Mouse (Mus musculus) testis, adult 2 months (tissue): ENCODE data around the gene Tecpr2. TPM values are rescaled to one million over a fixed set of nuclear protein-coding genes. Genes with fewer than 3 reads are reported as not detected.

ENCODE experiments used
- H3K27ac ChIP-seq: fragments of 200-500 bp; 2 replicates; pipeline ENCODE4 v1.5.1; 2012; ENCODE audit warnings: low read depth, low read length; ENCODE audit not compliant: control insufficient read depth, insufficient read depth
- H3K27me3 ChIP-seq: fragments of 200-500 bp; 2 replicates; pipeline ENCODE4 v1.6.1; 2012; ENCODE audit warnings: mild to moderate bottlenecking, low read length, moderate library complexity; ENCODE audit not compliant: control insufficient read depth, insufficient read depth
- H3K36me3 ChIP-seq: fragments of 200-500 bp; 2 replicates; pipeline ENCODE4 v1.6.1; 2012; ENCODE audit warnings: mild to moderate bottlenecking, low read length; ENCODE audit not compliant: control insufficient read depth, insufficient read depth
- H3K4me1 ChIP-seq: fragments of 200-500 bp; 2 replicates; pipeline ENCODE4 v1.6.1; 2012; ENCODE audit warnings: low read length; ENCODE audit not compliant: control insufficient read depth, insufficient read depth
- H3K4me3 ChIP-seq: fragments of 200-500 bp; 2 replicates; pipeline ENCODE4 v1.5.1; 2012; ENCODE audit warnings: low read depth, mild to moderate bottlenecking, low read length, moderate library complexity, mixed read lengths; ENCODE audit not compliant: control insufficient read depth
- CTCF ChIP-seq: fragments of 200-500 bp; IDR thresholded peaks from 2 replicates; pipeline ENCODE4 v1.5.1; 2012; ENCODE audit warnings: low read depth, mild to moderate bottlenecking, inconsistent platforms, low read length, moderate library complexity; ENCODE audit not compliant: control insufficient read depth, insufficient read depth, insufficient replicate concordance
- POLR2A ChIP-seq: fragments of 200-500 bp; IDR thresholded peaks from 2 replicates; pipeline ENCODE4 v1.6.1; 2012; ENCODE audit warnings: low read depth, mild to moderate bottlenecking, inconsistent platforms, low read length, moderate library complexity; ENCODE audit not compliant: control insufficient read depth
- polyA plus RNA-seq: library from polyadenylated mRNA; depleted of rRNA; stranded (reverse); fragments of >200 nt; gene quantifications from 2 replicates; pipeline ENCODE4 v1.2.3, GENCODE M21; 2012

Gene Tecpr2
- polyA plus RNA-seq, 1 experiment: 7.1 TPM

DNA sequence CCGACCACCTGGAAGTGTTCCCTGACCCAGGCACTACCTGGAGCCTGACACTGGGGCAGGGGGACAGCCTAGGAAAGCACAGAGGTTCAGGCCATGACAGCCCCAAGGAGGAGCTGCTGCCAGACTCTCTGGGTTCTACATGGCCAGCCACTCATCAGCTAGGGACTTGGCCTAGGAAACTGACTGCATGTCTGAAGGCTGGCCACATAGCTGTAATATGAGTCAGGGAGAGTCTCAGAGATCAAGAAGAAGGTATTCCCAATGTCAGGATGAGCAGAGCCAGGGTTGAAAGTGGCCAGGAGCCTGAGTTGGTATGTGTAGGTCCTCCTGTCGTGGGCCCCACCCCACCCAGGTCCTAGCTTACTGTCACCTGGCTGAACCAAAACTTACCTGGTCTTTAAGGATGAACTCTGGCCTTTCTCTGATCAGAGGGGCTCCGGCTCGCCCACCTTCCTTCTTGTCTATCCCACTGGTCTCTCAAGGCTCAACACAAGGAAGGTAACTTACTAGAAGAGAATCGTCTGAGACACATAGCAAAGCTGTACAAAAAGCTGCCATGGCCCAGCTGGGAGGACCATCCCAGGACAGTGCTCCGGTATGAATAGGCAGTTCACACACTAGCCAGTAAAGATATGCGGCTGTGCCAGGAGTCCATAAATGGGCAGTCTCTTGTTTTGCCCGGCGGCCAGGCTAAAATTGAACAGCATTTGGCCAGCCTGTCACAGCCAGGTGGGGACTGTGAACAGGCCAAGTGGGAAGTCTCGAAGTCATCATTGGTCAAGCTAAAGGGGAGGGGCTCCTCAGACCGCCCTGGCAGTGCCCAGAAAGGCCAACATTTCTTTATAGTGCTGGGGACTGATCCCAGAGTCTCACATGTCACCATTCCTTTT, 97.7 kb downstream of the Tecpr2 start:
- no peaks in the 10 kb centered on the region for H3K36me3 ChIP-seq
- no peak overlapping the region for H3K27ac ChIP-seq
- TF ChIP-seq CTCF (no peak), POLR2A (no peak)
- no peaks in the 10 kb centered on the region; the same call in 1 of the 2 replicates for H3K27me3 ChIP-seq
- peaks cover 4% of the 10 kb centered on the region for H3K4me1 ChIP-seq
- H3K4me3 ChIP-seq: peak overlapping the region; percentile 54

DNA sequence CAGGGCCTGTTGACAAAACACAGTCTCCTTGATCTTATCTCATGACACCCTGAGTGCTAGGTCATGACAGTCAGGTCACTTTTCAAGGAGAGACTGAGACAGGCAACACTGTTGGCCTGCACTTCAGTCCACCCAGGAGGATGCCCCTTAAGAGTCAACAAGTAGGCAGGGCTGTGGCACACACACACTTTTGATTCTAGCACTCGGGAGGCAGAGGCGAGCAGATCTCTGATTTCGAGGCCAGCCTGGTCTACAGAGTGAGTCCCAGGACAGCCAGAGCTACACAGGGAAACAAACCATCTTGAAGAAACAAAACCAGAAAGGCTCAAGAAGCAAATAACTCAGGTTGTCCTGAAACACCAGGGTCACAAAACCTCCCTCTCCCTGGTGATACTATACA, 100.3 kb downstream of the Tecpr2 start:
- TF ChIP-seq CTCF: no peak
- no peak for TF ChIP-seq POLR2A

DNA sequence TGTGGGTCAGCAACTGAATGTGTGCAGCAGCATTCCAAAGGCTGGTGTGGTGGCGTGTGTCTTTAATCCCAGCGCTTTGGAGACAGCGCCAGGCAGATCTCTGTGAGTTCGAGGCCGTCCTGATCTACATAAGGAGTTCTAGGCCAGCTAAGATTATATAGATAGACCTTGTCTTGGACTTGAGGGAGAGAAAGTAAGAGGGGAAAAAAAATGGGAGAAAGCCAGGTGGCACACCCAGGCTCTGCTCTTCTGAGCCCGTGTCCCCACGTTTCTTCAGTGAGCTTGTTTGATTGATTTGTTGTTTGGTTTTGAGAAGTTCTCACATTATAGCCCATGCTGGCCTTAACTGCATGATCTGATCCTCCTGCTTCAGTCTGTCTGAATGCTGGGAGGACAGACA, 101.4 kb downstream of the Tecpr2 start:
- H3K27me3 ChIP-seq: no peaks in the 10 kb centered on the region; the same call in 1 of the 2 replicates
- no peaks in the 10 kb centered on the region for H3K36me3 ChIP-seq
- H3K4me3 ChIP-seq: no peak overlapping the region
- peaks cover 14% of the 10 kb centered on the region for H3K4me1 ChIP-seq
- no peak for TF ChIP-seq CTCF
- no peak for TF ChIP-seq POLR2A
- H3K27ac ChIP-seq: no peak overlapping the region

More for the DNA sequence above, 100.3 kb downstream of the Tecpr2 start:
- Histone ChIP-seq H3K4me3 (no peak overlapping the region), H3K36me3 (no peaks in the 10 kb centered on the region), H3K27me3 (no peaks in the 10 kb centered on the region; the same call in 1 of the 2 replicates), H3K27ac (no peak overlapping the region), H3K4me1 (peaks cover 14% of the 10 kb centered on the region)

DNA sequence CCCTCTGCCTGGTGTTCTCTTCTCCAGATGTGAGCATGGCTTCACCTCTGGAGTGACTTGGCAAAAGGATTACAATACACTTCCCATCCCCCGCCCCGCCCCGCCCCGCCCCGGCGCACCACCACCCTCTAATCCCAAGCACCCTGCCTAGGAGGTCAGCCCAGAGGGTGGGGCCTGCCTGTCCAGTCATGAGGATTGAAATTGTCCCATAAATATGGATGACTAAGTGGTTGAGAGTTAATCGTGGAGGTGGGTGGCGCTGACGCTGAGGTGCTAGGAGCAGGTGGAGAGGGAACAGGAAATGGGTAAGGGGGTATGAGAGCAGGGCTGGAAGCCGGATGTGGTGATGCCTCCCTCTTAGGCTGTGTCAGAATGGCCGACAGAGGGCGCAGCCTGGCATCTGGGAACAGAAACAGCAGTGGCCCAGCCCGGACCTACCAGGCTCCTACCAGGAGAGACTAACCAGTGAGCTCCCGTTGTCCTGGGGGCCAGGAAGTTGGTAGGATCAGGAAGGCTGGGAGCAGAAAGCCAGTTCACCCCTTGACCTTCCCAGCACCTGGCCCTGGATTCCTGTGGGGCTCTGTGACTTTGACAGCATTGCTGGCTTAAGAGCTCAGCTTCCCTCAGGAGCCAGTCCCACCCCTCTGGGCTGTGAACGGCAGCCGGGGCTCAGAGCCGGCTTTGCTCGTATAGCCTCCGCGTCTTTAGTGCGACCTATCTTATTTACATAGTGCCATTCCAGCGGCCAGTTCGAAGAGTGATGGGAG, 102.5 kb downstream of the Tecpr2 start:
- TF ChIP-seq CTCF: peak; percentile 63; the same call in 1 of the 2 replicates
- TF ChIP-seq POLR2A: no peak

DNA sequence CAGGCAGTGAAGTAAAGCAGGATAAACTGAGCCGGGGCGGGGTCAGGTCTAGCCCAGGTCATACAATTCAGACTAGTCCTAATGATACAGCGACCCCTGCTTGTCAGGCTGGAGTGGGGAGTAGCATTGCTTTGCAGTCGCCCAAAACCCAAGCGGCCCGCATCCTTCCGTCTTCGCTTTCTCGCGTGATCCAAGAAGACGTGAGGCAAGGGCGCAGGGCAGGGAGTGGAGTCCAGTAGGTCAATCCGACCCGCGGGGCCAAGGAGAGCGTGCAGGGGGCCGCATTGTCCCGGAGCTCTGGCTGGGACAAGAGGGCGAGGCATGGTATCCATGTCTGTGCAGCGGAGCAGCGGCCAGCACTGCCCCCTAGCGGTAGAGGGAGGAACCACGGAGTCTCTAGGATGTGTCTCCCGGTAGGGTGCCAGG, 103.1 kb downstream of the Tecpr2 start:
- Histone ChIP-seq H3K27me3 (no peaks in the 10 kb centered on the region; the same call in 1 of the 2 replicates), H3K4me1 (peaks cover 14% of the 10 kb centered on the region), H3K27ac (peak overlapping the region; percentile 32), H3K36me3 (no peaks in the 10 kb centered on the region), H3K4me3 (peak overlapping the region; percentile 84)
- TF ChIP-seq CTCF (peak; percentile 99), POLR2A (0 out of 2 replicates have a peak, but pooled peaks have one; percentile 33)

More for the DNA sequence above, 102.5 kb downstream of the Tecpr2 start:
- Histone ChIP-seq H3K36me3 (no peaks in the 10 kb centered on the region), H3K4me3 (peak overlapping the region; percentile 84), H3K27ac (peak overlapping the region; percentile 32), H3K27me3 (no peaks in the 10 kb centered on the region; the same call in 1 of the 2 replicates), H3K4me1 (peaks cover 14% of the 10 kb centered on the region)

DNA sequence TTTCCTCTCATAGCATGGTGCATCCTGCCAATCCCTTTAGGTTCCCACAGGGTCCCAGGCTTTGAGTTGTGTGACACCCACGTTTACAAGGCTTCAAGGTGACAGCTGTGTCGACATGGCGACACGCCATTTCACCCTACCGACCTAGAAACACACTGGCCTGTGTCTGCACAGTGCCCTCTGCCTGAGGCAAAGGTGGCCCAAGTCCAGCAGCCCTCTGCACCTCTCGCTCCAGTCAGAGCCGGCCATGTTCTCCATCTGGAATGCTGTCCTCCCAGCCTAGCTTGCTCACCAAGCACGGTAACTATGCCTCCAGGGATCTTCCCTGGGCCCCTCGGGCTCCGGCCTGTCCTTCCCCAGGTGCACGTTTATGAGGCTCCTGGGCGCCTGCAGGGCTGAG, 103.7 kb downstream of the Tecpr2 start:
- no peaks in the 10 kb centered on the region; the same call in 1 of the 2 replicates for H3K27me3 ChIP-seq
- TF ChIP-seq POLR2A: 0 out of 2 replicates have a peak, but pooled peaks have one; percentile 13
- no peak; the same call in 1 of the 2 replicates for TF ChIP-seq CTCF
- no peak overlapping the region for H3K4me3 ChIP-seq
- no peaks in the 10 kb centered on the region for H3K36me3 ChIP-seq
- no peak overlapping the region for H3K27ac ChIP-seq
- peaks cover 14% of the 10 kb centered on the region for H3K4me1 ChIP-seq
